Mouse (Mus musculus): Measurements from ENCODE around the gene Pcnx2. TPM values are rescaled to one million over a fixed set of nuclear protein-coding genes. Genes with fewer than 3 reads are reported as not detected.

Pcnx2 gene
- polyA plus RNA-seq, 1 experiment: 0.08 TPM

GRCm38 (mm10) chr8:125872501-125873249 lies 25.4 kb downstream of the Pcnx2 start:
- Histone ChIP-seq H3K27ac (ENCODE audit: insufficient read depth, low read depth, low read length) (no peak overlapping the region), H3K36me3 (ENCODE audit: control insufficient read depth, insufficient read depth, low read length) (no peaks in the 10 kb centered on the region), H3K4me3 (ENCODE audit: low read depth, low read length) (no peak overlapping the region), H3K27me3 (ENCODE audit: control insufficient read depth, insufficient read depth, low read length) (no peaks in the 10 kb centered on the region), H3K4me1 (ENCODE audit: control insufficient read depth, insufficient read depth, insufficient read length, low read length) (no peaks in the 10 kb centered on the region)
- WGBS: 71% methylated on average over 9 of the region's 9 CpGs
- TF ChIP-seq POLR2A (IDR thresholded peaks at IDR 0.05; ENCODE audit: low read depth, low read length) (no peak), CTCF (IDR thresholded peaks at IDR 0.05; ENCODE audit: extremely low read depth, insufficient read length, insufficient replicate concordance, low read depth, low read length) (no peak)

DNA sequence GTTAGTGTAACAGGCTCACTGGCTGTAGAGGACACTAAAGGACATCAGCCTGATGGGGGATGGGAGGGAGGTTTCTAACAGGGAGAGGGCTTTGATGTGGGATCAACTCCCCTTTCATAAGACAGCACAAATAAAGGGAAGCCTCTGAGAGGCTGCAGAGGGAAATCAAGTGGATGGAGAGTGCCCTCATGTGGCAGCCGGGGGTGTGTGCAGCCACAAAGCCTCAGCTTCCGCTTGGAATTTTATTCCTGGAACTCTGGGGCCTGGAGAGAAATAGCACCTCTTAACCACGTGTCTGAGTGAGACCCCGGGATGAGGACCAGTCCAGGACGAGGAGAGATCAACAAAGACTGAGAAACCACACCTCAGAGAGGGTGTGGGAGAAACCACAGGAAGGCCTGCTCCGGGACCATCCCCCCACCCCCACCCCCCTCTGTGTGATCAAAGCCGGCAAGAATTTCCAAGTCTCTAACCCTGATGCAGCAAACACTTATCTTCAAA lies 27.2 kb downstream of the Pcnx2 start:
- H3K4me1 ChIP-seq (ENCODE audit: control insufficient read depth, insufficient read depth, insufficient read length, low read length): no peaks in the 10 kb centered on the region
- no peak overlapping the region for H3K4me3 ChIP-seq (ENCODE audit: low read depth, low read length)
- no peaks in the 10 kb centered on the region for H3K27me3 ChIP-seq (ENCODE audit: control insufficient read depth, insufficient read depth, low read length)
- TF ChIP-seq POLR2A (IDR thresholded peaks at IDR 0.05; ENCODE audit: low read depth, low read length) (no peak), CTCF (IDR thresholded peaks at IDR 0.05; ENCODE audit: extremely low read depth, insufficient read length, insufficient replicate concordance, low read depth, low read length) (peak; percentile 83)
- 8% methylated on average over 7 of the region's 7 CpGs for WGBS
- no peak overlapping the region for H3K27ac ChIP-seq (ENCODE audit: insufficient read depth, low read depth, low read length)
- H3K36me3 ChIP-seq (ENCODE audit: control insufficient read depth, insufficient read depth, low read length): no peaks in the 10 kb centered on the region

DNA sequence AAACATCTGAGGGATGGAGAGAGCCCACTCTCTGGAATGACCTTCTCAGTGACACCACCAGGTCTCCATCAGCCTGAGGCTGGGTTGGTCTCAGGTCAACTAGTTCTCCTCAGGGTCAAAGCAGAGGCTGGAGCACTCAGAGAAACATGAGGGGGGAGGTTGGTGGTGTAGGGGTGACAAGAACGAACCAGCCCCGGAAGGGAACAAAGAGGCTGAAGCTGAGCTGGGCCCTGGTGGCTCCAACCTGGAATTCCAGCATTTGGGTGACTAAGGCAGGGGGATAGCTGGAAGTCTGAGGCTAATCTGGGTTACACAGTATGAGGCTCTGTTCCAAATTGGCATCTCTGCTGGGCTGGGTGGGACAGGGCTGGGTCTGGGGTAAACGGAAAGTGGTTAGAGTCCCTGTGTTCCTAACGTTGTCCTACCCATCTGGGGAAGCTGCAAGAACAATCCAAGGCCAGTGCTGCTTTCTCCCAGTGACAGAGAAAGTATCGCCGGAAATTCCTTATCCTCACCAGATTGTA lies 27.9 kb downstream of the Pcnx2 start:
- WGBS: 48% methylated on average over 6 of the region's 6 CpGs
- TF ChIP-seq CTCF (IDR thresholded peaks at IDR 0.05; ENCODE audit: extremely low read depth, insufficient read length, insufficient replicate concordance, low read depth, low read length): no peak
- no peak for TF ChIP-seq POLR2A (IDR thresholded peaks at IDR 0.05; ENCODE audit: low read depth, low read length)
- H3K4me3 ChIP-seq (ENCODE audit: low read depth, low read length): no peak overlapping the region
- H3K27me3 ChIP-seq (ENCODE audit: control insufficient read depth, insufficient read depth, low read length): no peaks in the 10 kb centered on the region
- H3K27ac ChIP-seq (ENCODE audit: insufficient read depth, low read depth, low read length): no peak overlapping the region
- no peaks in the 10 kb centered on the region for H3K36me3 ChIP-seq (ENCODE audit: control insufficient read depth, insufficient read depth, low read length)
- no peaks in the 10 kb centered on the region for H3K4me1 ChIP-seq (ENCODE audit: control insufficient read depth, insufficient read depth, insufficient read length, low read length)

DNA sequence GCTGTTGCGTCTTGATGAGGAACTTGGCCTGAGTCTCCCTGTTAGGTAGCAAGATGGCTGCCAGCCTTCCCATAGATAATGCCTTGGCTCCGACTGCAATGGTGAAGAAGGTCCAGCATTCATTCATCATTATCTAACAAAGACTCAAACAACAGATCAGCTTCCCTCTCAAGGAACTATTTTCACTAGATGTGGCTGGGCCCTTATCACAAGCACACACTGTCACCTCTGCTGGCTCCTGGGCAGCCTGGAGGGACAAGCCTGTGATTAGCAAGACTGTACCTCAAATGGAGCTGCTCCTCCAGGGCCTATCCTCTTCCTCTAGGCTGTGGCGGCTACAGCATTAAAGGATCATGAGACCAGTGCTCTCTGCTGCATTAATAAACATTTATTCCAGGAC lies 28.4 kb downstream of the Pcnx2 start:
- Histone ChIP-seq H3K36me3 (ENCODE audit: control insufficient read depth, insufficient read depth, low read length) (no peaks in the 10 kb centered on the region), H3K4me3 (ENCODE audit: low read depth, low read length) (no peak overlapping the region), H3K27me3 (ENCODE audit: control insufficient read depth, insufficient read depth, low read length) (no peaks in the 10 kb centered on the region), H3K4me1 (ENCODE audit: control insufficient read depth, insufficient read depth, insufficient read length, low read length) (no peaks in the 10 kb centered on the region), H3K27ac (ENCODE audit: insufficient read depth, low read depth, low read length) (no peak overlapping the region)
- TF ChIP-seq CTCF (IDR thresholded peaks at IDR 0.05; ENCODE audit: extremely low read depth, insufficient read length, insufficient replicate concordance, low read depth, low read length) (no peak), POLR2A (IDR thresholded peaks at IDR 0.05; ENCODE audit: low read depth, low read length) (no peak)
- 88% methylated on average over 3 of the region's 3 CpGs for WGBS

DNA sequence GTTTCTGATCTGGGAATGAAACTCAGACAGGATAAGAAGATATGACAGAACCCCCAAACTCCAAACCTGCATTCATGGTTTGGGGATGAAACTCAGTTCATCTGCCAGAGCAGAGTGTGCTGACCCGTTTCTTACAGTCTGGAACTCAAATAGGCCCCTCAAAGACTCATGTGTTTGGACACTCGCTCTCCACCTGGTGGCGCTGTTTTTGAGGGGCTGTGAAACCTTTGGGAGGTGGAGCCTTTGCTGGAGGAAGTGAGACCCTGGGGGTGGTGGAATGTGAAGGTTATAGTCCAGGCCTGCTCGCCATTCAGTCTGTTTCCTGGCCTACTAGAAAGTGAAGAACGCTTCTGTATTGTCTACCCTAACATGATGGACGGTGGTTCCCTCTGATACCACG lies 29.6 kb downstream of the Pcnx2 start:
- TF ChIP-seq POLR2A (IDR thresholded peaks at IDR 0.05; ENCODE audit: low read depth, low read length): no peak
- TF ChIP-seq CTCF (IDR thresholded peaks at IDR 0.05; ENCODE audit: extremely low read depth, insufficient read length, insufficient replicate concordance, low read depth, low read length): no peak
- Histone ChIP-seq H3K4me3 (ENCODE audit: low read depth, low read length) (no peak overlapping the region), H3K4me1 (ENCODE audit: control insufficient read depth, insufficient read depth, insufficient read length, low read length) (no peaks in the 10 kb centered on the region), H3K36me3 (ENCODE audit: control insufficient read depth, insufficient read depth, low read length) (no peaks in the 10 kb centered on the region), H3K27me3 (ENCODE audit: control insufficient read depth, insufficient read depth, low read length) (no peaks in the 10 kb centered on the region), H3K27ac (ENCODE audit: insufficient read depth, low read depth, low read length) (no peak overlapping the region)
- 59% methylated on average over 7 of the region's 7 CpGs for WGBS

- H3K4me1 ChIP-seq (ENCODE audit: control insufficient read depth, insufficient read depth, insufficient read length, low read length): no peaks in the 10 kb centered on the region
- no peak overlapping the region for H3K4me3 ChIP-seq (ENCODE audit: low read depth, low read length)
- 58% methylated on average over 12 of the region's 12 CpGs for WGBS
- H3K36me3 ChIP-seq (ENCODE audit: control insufficient read depth, insufficient read depth, low read length): no peaks in the 10 kb centered on the region
- H3K27ac ChIP-seq (ENCODE audit: insufficient read depth, low read depth, low read length): no peak overlapping the region
- no peaks in the 10 kb centered on the region for H3K27me3 ChIP-seq (ENCODE audit: control insufficient read depth, insufficient read depth, low read length)
- no peak for TF ChIP-seq CTCF (IDR thresholded peaks at IDR 0.05; ENCODE audit: extremely low read depth, insufficient read length, insufficient replicate concordance, low read depth, low read length)
- TF ChIP-seq POLR2A (IDR thresholded peaks at IDR 0.05; ENCODE audit: low read depth, low read length): no peak
Measured at GRCm38 (mm10) chr8:125866125-125866524, 32.0 kb downstream of the Pcnx2 start.

DNA sequence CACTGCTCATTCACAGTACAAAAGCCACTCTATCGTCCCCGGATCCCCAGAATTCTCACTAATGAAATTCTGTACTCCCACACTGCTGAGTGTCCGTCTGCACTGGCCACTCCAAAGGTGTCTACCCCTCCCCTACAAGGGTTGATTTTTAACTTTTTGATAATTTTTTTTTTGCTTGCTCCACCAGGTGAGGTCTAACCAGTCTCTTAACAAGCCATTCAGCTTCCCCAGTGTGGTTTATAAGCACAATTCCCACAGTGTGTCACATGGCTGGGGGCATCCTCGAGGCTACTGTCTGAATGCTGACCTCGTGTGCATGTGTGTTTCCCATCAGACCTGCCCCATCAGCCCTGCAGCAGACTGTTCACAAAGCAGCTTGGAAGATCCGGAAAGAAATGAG lies 40.9 kb downstream of the Pcnx2 start:
- no peak overlapping the region for H3K4me3 ChIP-seq (ENCODE audit: low read depth, low read length)
- H3K27ac ChIP-seq (ENCODE audit: insufficient read depth, low read depth, low read length): no peak overlapping the region
- no peaks in the 10 kb centered on the region for H3K36me3 ChIP-seq (ENCODE audit: control insufficient read depth, insufficient read depth, low read length)
- no peaks in the 10 kb centered on the region for H3K27me3 ChIP-seq (ENCODE audit: control insufficient read depth, insufficient read depth, low read length)
- 39% methylated on average over 6 of the region's 6 CpGs for WGBS
- TF ChIP-seq CTCF (IDR thresholded peaks at IDR 0.05; ENCODE audit: extremely low read depth, insufficient read length, insufficient replicate concordance, low read depth, low read length): no peak
- no peak for TF ChIP-seq POLR2A (IDR thresholded peaks at IDR 0.05; ENCODE audit: low read depth, low read length)
- no peaks in the 10 kb centered on the region for H3K4me1 ChIP-seq (ENCODE audit: control insufficient read depth, insufficient read depth, insufficient read length, low read length)
